Mouse (Mus musculus): ENCODE measurements around the gene Tmem274. TPM values are rescaled to one million over a fixed set of nuclear protein-coding genes. Genes with fewer than 3 reads are reported as not detected.
A peak's percentile ranks its signal among the peaks of the same experiment; 100 is the strongest.

Tmem274 gene
- total RNA-seq, 1 experiment from 2014 or later: not detected

DNA sequence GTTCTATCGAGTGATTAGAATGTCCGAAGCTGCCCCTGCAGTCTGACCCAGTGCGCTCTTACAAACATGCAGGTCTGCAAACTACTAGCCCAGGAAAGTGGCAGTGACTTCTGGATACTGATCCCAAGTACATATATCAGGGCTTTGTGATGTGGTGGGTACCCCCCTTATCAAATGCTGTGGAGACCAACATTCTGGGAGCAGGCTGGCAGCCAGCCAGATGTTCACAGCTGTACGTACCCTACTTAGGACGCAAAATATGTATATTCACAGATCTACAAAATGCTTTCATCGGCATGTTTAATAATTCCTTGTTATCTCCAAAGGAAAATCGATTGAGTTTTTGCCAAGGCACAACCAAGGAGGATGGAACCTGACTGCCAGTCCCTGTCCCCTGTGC, 34.9 kb downstream of the Tmem274 start:
- ATAC-seq (replicated peaks; ENCODE audit: insufficient number of reproducible peaks, low FRiP score, low TSS enrichment, poor library complexity, severe bottlenecking): no peak

DNA sequence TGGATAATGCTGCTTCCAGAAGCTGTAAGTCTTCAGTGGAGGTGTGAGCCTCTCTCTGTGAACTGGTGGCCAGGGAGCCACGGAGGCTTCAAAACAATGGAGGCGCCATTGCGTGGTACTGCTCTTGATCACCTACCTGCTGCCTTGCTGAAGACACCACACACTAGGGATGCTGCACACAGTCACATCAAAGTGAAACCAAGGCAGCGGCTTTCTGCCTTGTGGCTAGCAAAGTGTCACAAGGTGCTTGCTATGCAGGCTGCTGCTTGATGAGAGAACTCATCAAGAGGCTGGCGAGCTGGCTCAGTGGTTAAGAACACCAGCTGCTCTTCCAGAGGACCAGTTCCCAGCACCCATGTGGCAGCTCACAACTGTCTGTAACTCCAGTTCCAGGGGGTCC, 38.5 kb downstream of the Tmem274 start:
- no peak for ATAC-seq (replicated peaks; ENCODE audit: insufficient number of reproducible peaks, low FRiP score, low TSS enrichment, poor library complexity, severe bottlenecking)

DNA sequence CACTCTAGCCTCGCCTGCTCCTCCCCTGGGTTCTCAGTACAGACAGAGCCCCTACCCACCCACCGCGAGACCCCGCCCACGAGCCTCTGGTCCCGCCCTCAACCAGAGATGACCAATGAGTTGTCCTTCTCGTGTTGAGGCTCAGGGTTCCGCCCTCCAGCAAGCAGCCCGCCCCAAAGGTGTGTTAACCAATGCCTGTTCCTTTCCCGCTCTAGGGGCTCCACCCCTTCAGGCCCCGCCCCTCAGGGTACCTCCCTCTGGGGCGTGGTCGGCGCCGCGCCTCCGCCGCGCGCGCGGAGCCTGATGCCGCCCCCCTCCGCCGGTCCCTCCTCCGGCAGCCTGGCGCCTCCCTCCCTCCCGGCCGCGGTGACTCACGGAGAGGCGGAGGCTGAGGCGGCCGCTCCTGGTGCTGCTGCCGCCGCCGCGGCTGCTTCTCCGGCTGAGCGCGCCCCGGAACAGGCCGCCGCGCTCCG, 40.7 kb downstream of the Tmem274 start, which contains the start of gene Ctnnbip1:
Ctnnbip1 (plus strand) TSS at position 369 of the 473 bp plus-strand sequence.
- peak; percentile 97 for ATAC-seq (replicated peaks; ENCODE audit: insufficient number of reproducible peaks, low FRiP score, low TSS enrichment, poor library complexity, severe bottlenecking)

DNA sequence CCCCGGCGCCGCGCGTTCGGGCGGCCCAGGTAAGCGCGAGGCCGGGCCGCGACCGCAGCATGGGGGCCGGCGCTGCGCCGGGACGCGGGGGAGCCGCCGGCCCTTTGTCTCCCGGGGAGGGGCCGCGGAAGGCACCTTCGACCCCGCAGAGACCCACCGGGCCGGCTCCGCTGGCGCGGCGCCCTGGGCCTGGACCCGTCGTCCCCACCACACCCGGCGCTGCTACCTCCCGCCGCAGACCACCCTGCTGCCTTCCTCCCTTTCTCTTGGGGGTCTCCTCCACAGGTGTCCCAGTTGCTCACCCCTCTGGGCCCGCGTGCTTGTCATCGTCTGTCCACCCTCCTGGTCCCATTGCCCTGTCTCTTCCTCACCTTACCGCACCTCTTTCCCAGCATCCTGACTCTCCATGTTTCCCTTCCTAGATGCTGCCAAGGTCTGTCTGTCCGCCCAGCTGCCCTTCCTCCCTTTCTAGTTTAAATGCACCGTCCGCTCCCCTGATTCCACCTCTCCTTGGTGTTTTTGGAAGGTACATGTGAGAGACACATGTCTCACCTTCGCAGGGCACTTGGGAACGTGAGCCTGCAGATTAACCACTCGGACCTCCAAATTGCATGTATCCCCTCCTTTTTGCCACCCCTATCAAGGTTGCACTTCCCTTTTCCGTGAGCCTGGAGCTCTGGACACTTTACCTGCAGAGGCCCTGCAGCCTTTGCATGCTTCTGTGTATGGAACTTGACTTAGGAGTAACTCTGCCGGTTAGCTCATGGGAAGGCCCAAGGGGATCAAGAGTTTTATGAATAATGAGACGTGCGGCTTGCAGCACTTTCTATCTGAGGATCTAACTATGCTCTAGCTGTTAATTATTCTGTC, 41.4 kb downstream of the Tmem274 start:
- no peak for ATAC-seq (replicated peaks; ENCODE audit: insufficient number of reproducible peaks, low FRiP score, low TSS enrichment, poor library complexity, severe bottlenecking)

DNA sequence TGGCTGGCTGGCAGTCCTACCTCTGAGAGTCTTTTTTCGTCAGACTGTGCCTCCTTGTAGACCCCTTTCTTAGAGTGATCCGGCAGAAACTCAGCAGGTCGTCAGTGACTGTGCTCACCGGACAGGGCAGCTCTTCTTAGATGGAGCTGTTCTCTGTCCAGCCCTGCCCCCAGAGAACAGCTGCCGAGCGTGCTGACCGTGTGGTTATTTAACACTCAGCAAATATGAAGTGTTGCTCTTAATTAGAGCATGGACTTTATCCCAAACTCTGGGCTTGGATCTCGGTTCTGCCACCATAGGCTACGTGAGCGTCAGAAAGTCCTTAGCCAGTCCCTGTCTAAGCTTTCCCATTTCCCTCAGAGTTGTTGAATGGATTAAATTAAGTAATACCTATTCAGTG, 44.1 kb downstream of the Tmem274 start:
- no peak for ATAC-seq (replicated peaks; ENCODE audit: insufficient number of reproducible peaks, low FRiP score, low TSS enrichment, poor library complexity, severe bottlenecking)

DNA sequence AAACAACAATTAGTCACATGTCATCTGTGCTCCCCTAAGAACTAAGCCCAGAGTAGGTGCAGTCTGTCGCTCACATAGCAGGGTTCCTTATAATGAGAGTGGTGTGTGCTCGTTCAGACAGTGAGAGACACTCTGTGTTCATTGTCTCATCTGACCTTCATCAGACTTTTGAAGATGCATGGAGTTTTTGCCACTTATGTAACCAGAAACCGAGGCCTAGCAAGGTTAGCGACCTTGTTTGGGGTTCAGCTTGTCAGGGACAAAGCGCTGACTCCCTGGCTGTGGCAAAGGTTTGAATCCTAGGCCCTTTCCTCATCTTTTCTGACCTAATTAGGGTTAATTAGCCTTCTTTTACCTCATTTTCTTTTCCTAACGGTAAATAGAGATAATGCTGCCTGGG, 46.8 kb downstream of the Tmem274 start:
- ATAC-seq (replicated peaks; ENCODE audit: insufficient number of reproducible peaks, low FRiP score, low TSS enrichment, poor library complexity, severe bottlenecking): no peak

DNA sequence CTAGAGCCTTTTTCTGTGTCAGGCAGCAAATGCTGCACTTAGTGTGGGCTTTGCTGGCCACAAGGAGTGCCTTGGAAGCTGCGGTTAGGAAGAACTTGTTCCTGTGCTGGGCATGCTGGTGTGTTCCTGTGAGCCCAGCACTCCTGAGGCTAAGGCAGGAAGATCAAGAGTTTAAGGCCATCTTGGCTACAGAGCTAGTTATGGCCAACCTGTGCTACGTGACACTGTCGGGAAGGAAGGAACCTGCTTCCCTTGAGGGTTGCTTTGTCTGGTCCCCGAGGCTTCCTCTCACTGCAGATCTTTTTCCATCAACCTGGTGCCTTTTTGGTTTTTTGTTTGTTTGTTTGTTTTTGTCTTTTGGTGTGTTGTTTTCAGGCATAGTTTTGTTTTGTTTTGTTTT, 48.0 kb downstream of the Tmem274 start:
- no peak for ATAC-seq (replicated peaks; ENCODE audit: insufficient number of reproducible peaks, low FRiP score, low TSS enrichment, poor library complexity, severe bottlenecking)

DNA sequence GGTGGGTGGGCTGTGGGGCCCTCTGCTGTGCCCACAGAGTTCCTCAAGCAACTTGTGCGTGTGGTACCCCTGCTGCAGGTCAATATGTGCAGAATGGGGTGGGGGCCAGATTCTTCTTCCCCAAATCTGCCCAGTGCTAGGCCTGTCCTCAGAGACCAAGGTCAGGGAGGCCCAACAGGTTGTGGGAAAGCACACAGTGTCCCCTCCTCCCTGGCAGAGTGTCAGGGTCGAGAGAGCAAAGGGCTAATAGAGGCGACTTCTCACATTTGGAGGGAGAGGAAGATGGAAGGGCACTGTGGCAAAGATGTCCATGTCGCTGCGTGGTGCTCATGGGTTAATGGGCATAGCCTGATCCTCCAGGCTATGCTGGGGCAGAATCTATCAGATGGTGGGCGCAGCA, 48.6 kb downstream of the Tmem274 start:
- ATAC-seq (replicated peaks; ENCODE audit: insufficient number of reproducible peaks, low FRiP score, low TSS enrichment, poor library complexity, severe bottlenecking): no peak

DNA sequence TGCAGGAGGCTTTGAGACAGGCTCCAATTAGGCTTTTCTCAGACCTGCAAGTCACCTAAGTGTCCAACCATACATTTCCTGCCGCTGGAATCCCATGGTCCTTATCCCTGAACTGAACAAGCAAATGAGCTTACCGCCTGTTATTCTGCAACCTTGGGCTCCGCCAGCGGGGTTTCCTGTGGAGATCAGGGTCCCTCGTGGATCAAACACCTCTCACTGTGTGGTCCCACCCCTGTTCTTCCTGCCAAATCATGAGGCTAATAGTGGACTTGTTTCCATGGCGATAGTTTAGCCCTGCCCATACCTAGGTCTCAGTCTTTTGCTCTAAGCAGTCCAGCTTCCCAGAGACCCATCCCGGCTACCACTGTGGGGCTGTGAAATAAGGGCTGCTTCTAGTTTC, 49.2 kb downstream of the Tmem274 start:
- ATAC-seq (replicated peaks; ENCODE audit: insufficient number of reproducible peaks, low FRiP score, low TSS enrichment, poor library complexity, severe bottlenecking): no peak

DNA sequence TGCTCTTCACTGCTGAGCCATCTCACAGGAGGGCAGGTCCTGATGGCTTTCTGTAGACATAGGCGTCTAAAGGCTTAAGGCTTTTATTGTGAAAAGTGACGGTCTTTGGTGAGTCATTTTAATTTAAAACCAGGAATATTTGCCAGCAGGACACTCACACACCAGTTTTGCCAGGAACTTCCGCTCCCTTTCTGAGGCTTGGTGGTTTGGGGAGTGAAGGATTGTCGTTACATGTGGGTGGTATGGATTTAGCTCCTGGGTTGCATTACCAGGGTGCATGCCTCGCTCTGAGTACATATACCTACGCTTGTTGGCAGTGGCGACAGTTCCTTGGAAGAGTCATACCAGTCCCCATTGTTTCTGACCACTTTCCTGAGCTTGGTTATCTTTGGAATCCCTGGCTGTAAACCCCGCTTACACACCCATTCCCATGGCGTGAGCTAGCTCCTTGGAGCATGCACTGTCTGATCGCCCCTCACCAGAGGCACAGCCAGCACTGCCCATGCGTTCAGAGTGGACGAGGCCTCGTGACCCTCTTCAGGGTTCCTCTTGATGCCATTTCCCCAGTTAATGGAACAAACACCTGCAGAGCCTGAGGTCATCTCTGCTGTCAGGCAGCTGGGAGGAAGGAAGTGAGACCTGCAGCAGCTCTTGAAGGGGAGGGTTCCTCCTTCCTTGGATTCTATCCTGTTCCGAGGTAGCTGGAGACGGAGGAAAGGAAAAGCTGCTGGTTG, 50.6 kb downstream of the Tmem274 start:
- no peak for ATAC-seq (replicated peaks; ENCODE audit: insufficient number of reproducible peaks, low FRiP score, low TSS enrichment, poor library complexity, severe bottlenecking)

DNA sequence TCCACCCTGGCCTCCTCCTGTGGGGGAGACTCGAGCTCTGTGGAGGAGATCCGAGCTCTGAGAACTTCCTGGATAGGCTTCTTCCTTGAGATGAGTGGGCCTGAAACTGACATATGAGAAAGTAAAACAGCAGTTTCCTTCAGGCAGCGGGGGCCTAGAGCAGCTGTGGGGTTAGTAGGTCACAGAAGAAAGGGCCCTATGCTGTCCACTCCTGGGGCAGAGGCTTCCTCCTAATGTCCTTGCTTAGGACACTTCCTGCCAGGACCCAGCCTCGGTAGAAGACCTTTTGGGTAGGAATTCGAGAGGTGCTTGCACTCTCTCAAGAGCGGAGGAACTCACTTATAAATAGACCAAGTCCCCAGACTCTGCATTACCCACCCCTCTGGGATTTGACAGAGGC, 52.5 kb downstream of the Tmem274 start:
- ATAC-seq (replicated peaks; ENCODE audit: insufficient number of reproducible peaks, low FRiP score, low TSS enrichment, poor library complexity, severe bottlenecking): no peak

Other genes with a start within 250 kb of the Tmem274 start
- gene Kif1b, start 169.7 kb upstream of the Tmem274 start, total RNA-seq (2017): 23.9 to 67.6 TPM (median 31.8 TPM) in 3 replicates
- gene Ube4b, start 50.6 kb upstream of the Tmem274 start, total RNA-seq (2017): 19.5 to 29.6 TPM (median 20.9 TPM) in 3 replicates
- gene Rbp7, start 22.4 kb upstream of the Tmem274 start, total RNA-seq (2017): not detected in 3 replicates
- 4.4 to 8.3 TPM (median 8.2 TPM) in 3 replicates for gene Nmnat1, start 7.8 kb downstream of the Tmem274 start, total RNA-seq (2017)
- 10.3 to 60.8 TPM (median 52.7 TPM) in 3 replicates for gene Lzic, start 7.9 kb downstream of the Tmem274 start, total RNA-seq (2017)
- gene Ctnnbip1, start 40.9 kb downstream of the Tmem274 start, total RNA-seq (2017): 2.7 to 6.5 TPM (median 4.1 TPM) in 3 replicates
- gene Clstn1, start 109.1 kb downstream of the Tmem274 start, total RNA-seq (2017): 0.43 to 4.3 TPM (median 1.2 TPM) in 3 replicates
- gene Pik3cd, start 225.2 kb downstream of the Tmem274 start, total RNA-seq (2017): 112 to 213 TPM (median 125 TPM) in 3 replicates